Mouse (Mus musculus): ENCODE results near the gene Ran. TPM values are rescaled to one million over a fixed set of nuclear protein-coding genes. Genes with fewer than 3 reads are reported as not detected.
"Not testable (repeated sequence)": the region's sequence is repeated elsewhere in the genome, so short reads cannot be mapped to it uniquely, and the experiment has no call there.

Ran gene
- total RNA-seq (2021) (100 to 1,000 TPM; 191 to 217 TPM), polyA plus RNA-seq (2012; rRNA removed) (53.7 and 71.2 TPM in 2 replicates)
- long read RNA-seq, transcript Ran-201 (7 exons, 2,377 nt) = major isoform, 262 of 301 reads
- long read RNA-seq, transcript Ran-202 (6 exons, 2,423 nt) = minor isoform, 16 of 301 reads
- long read RNA-seq, partial matches to known transcripts = 10 of 301 reads
- long read RNA-seq, other reads (novel, unspliced or antisense) = 13 of 301 reads

- DNase-seq = peak; percentile 98
These were observed at the start of gene Ran for GRCm38 (mm10) chr5:129019497-129020299. TSS of gene Ran (plus strand) at chr5:129020069.

GRCm38 (mm10) chr5:128970878-128971277 lies 49.0 kb upstream of the Ran start:
- no peak for DNase-seq

- DNase-seq = peak; percentile 71
These were observed 48.6 kb upstream of the Ran start for GRCm38 (mm10) chr5:128971298-128971697.

GRCm38 (mm10) chr5:128976266-128976665 lies 43.6 kb upstream of the Ran start:
- DNase-seq = peak; percentile 46

- not testable (repeated sequence) for DNase-seq
These were observed 42.4 kb upstream of the Ran start for GRCm38 (mm10) chr5:128977466-128977865.

GRCm38 (mm10) chr5:128978957-128979356 lies 40.9 kb upstream of the Ran start:
- no peak for DNase-seq

GRCm38 (mm10) chr5:128980857-128981256 lies 39.0 kb upstream of the Ran start:
- DNase-seq = no peak

GRCm38 (mm10) chr5:128981607-128982006 lies 38.3 kb upstream of the Ran start:
- DNase-seq = peak; percentile 66

GRCm38 (mm10) chr5:128984536-128984935 lies 35.3 kb upstream of the Ran start:
- DNase-seq = no peak

GRCm38 (mm10) chr5:128985946-128986345 lies 33.9 kb upstream of the Ran start:
- DNase-seq = peak; percentile 62

GRCm38 (mm10) chr5:128987141-128987954 lies 32.5 kb upstream of the Ran start:
- DNase-seq = peak; percentile 67

- DNase-seq = peak; percentile 75
These were observed 19.0 kb upstream of the Ran start for GRCm38 (mm10) chr5:129000706-129001468.

GRCm38 (mm10) chr5:129002571-129003011 lies 17.3 kb upstream of the Ran start:
- peak; percentile 43 for DNase-seq

- peak; percentile 41 for DNase-seq
These were observed 14.5 kb upstream of the Ran start for GRCm38 (mm10) chr5:129005416-129005815.

- DNase-seq = peak; percentile 27
These were observed 13.7 kb upstream of the Ran start for GRCm38 (mm10) chr5:129006031-129006788.

- DNase-seq = peak; percentile 35
These were observed 12.5 kb upstream of the Ran start for GRCm38 (mm10) chr5:129007105-129007957.

GRCm38 (mm10) chr5:129008008-129008407 lies 11.9 kb upstream of the Ran start:
- DNase-seq = no peak

- DNase-seq = peak; percentile 97
These were observed 11.4 kb upstream of the Ran start, which contains the start of gene Stx2 for GRCm38 (mm10) chr5:129008412-129008826. TSS of gene Stx2 (minus strand) at chr5:129008574.

GRCm38 (mm10) chr5:129009577-129009976 lies 10.3 kb upstream of the Ran start:
- no peak for DNase-seq

- DNase-seq = no peak
These were observed 8.9 kb upstream of the Ran start for GRCm38 (mm10) chr5:129010937-129011336.

Measured in adrenal gland, adult 2 months (tissue).